Mouse (Mus musculus) CH12.LX (cell line): ENCODE results near the gene Taar7a. TPM values are rescaled to one million over a fixed set of nuclear protein-coding genes. Genes with fewer than 3 reads are reported as not detected.
A peak's percentile ranks its signal among the peaks of the same experiment; 100 is the strongest.

ENCODE experiments used
- DNase-seq: peaks from one replicate; pipeline ENCODE4 v3.0.0-alpha.2; 2013; ENCODE audit errors: extremely low read depth
- H3K27ac ChIP-seq: 2 replicates; pipeline ENCODE4 v1.5.1; 2012; ENCODE audit warnings: low read depth, mild to moderate bottlenecking, control low read depth, moderate library complexity; ENCODE audit not compliant: insufficient read depth
- H3K27me3 ChIP-seq: replicated peaks from 2 replicates; pipeline ENCODE3; 2012; ENCODE audit warnings: inconsistent platforms
- H3K36me3 ChIP-seq, 2 experiments: replicated peaks in 1 of 2; 2 replicates each; pipeline versions ENCODE3 to v1.6.1; 2012; ENCODE audit warnings: inconsistent platforms in 1 of 2, low read length in 1 of 2, mild to moderate bottlenecking in 1 of 2, mixed read lengths in 1 of 2, moderate library complexity in 1 of 2; ENCODE audit not compliant: control insufficient read depth in 1 of 2, insufficient read depth in 1 of 2
- H3K4me1 ChIP-seq, 2 experiments: 2 replicates each; pipeline ENCODE4 v1.6.1; 2012; ENCODE audit warnings: inconsistent platforms in 1 of 2, moderate library complexity in 1 of 2; ENCODE audit not compliant: insufficient read depth in 2 of 2, control insufficient read depth in 1 of 2
- H3K4me2 ChIP-seq: 2 replicates; pipeline ENCODE4 v1.6.1; 2012; ENCODE audit warnings: low read depth, mild to moderate bottlenecking, control low read depth; ENCODE audit not compliant: poor library complexity, insufficient read depth, severe bottlenecking
- H3K4me3 ChIP-seq, 3 experiments: fragments of 150-350 bp in 1 of 3; sonication (generic) in 1 of 3; replicated peaks in 1 of 3; 2 replicates each; pipeline versions ENCODE3 to v1.5.1; 2011 to 2012; ENCODE audit warnings: low read depth in 2 of 3, low read length in 2 of 3, mild to moderate bottlenecking in 2 of 3, moderate library complexity in 2 of 3, control low read depth in 1 of 3, improper control_type of control experiment in 1 of 3, inconsistent platforms in 1 of 3, mixed read lengths in 1 of 3; ENCODE audit not compliant: poor library complexity in 1 of 3
- H3K79me2 ChIP-seq: replicated peaks from 2 replicates; pipeline ENCODE4 v1.6.1; 2012; ENCODE audit warnings: mild to moderate bottlenecking, moderate library complexity; ENCODE audit not compliant: control insufficient read depth, poor library complexity, insufficient read depth, severe bottlenecking; ENCODE audit errors: extremely low read depth
- H3K9ac ChIP-seq: 2 replicates; pipeline ENCODE4 v1.6.1; 2012; ENCODE audit warnings: low read depth, mild to moderate bottlenecking, control low read depth, moderate library complexity; ENCODE audit not compliant: insufficient read depth
- H3K9me3 ChIP-seq: replicated peaks from 2 replicates; pipeline ENCODE3; 2012; ENCODE audit warnings: low read length, inconsistent platforms, mixed read lengths
- CHD1 ChIP-seq: IDR thresholded peaks from 2 replicates; pipeline ENCODE4 v1.6.1; 2012; ENCODE audit warnings: low read depth, low read length, improper control_type of control experiment, inconsistent platforms
- CHD2 ChIP-seq: IDR thresholded peaks from 2 replicates; pipeline ENCODE4 v1.6.1; 2011; ENCODE audit warnings: low read length, improper control_type of control experiment
- CTCF ChIP-seq, 2 experiments: IDR thresholded peaks in 1 of 2; conservative IDR thresholded peaks in 1 of 2; 2 replicates each; pipeline ENCODE4 v1.5.1; 2011 to 2012; ENCODE audit warnings: low read depth in 2 of 2, low read length in 2 of 2, improper control_type of control experiment in 1 of 2, inconsistent platforms in 1 of 2, mild to moderate bottlenecking in 1 of 2, moderate library complexity in 1 of 2
- E2F4 ChIP-seq: IDR thresholded peaks from 2 replicates; pipeline ENCODE4 v1.6.1; 2011; ENCODE audit warnings: low read depth, low read length, improper control_type of control experiment; ENCODE audit not compliant: insufficient replicate concordance
- EP300 ChIP-seq: IDR thresholded peaks from 2 replicates; pipeline ENCODE4 v1.6.1; 2011; ENCODE audit warnings: low read length, improper control_type of control experiment
- KAT2A ChIP-seq: IDR thresholded peaks from 2 replicates; pipeline ENCODE4 v1.6.1; 2012; ENCODE audit warnings: low read length, improper control_type of control experiment, inconsistent platforms; ENCODE audit not compliant: insufficient replicate concordance
- MXI1 ChIP-seq: IDR thresholded peaks from 2 replicates; pipeline ENCODE4 v1.6.1; 2011; ENCODE audit warnings: mild to moderate bottlenecking, low read depth, low read length, improper control_type of control experiment
- NELFE ChIP-seq: IDR thresholded peaks from 2 replicates; pipeline ENCODE4 v1.6.1; 2011; ENCODE audit warnings: low read depth, low read length, improper control_type of control experiment
- NRF1 ChIP-seq: IDR thresholded peaks from 2 replicates; pipeline ENCODE4 v1.6.1; 2014; ENCODE audit warnings: low read depth, mild to moderate bottlenecking, inconsistent platforms, low read length, improper control_type of control experiment, moderate library complexity
- POLR2A ChIP-seq: IDR thresholded peaks from 2 replicates; pipeline ENCODE4 v1.6.1; 2011; ENCODE audit warnings: low read depth, mild to moderate bottlenecking, improper control_type of control experiment, low read length
- RAD21 ChIP-seq: IDR thresholded peaks from 2 replicates; pipeline ENCODE4 v1.6.1; 2011; ENCODE audit warnings: low read depth, mild to moderate bottlenecking, low read length, improper control_type of control experiment, moderate library complexity
- SMC3 ChIP-seq: IDR thresholded peaks from 2 replicates; pipeline ENCODE4 v1.6.1; 2011; ENCODE audit warnings: low read depth, low read length, improper control_type of control experiment
- TBP ChIP-seq: conservative IDR thresholded peaks from 2 replicates; pipeline ENCODE4 v1.6.1; 2011; ENCODE audit warnings: low read depth, low read length, improper control_type of control experiment
- UBTF ChIP-seq: IDR thresholded peaks from 2 replicates; pipeline ENCODE4 v1.6.1; 2012; ENCODE audit warnings: low read depth, mild to moderate bottlenecking, inconsistent platforms, low read length, improper control_type of control experiment, moderate library complexity
- USF2 ChIP-seq: conservative IDR thresholded peaks from 2 replicates; pipeline ENCODE4 v1.6.1; 2011; ENCODE audit warnings: low read depth, low read length, improper control_type of control experiment
- ZNF384 ChIP-seq: IDR thresholded peaks from 2 replicates; pipeline ENCODE4 v1.6.1; 2012; ENCODE audit warnings: low read depth, low read length, improper control_type of control experiment, inconsistent platforms
- dilution Hi-C: fragments of 300-500 bp; cut with MboI; formaldehyde crosslinking; loops from 2 replicates; pipeline ENCODE4 v1.14.3; 2020; ENCODE audit warnings: low sequenced_read_pairs; ENCODE audit not compliant: extremely low pct_unique_long_range_greater_than_20kb, extremely low pct_ligation_motif_present
- in situ Hi-C: fragments of 300-500 bp; cut with MboI; formaldehyde crosslinking; loops from 3 replicates; pipeline ENCODE4 v1.14.3; 2019; ENCODE audit warnings: low sequenced_read_pairs, low pct_ligation_motif_present, low pct_unique_long_range_greater_than_20kb, mixed read lengths
- polyA plus RNA-seq: library from polyadenylated mRNA; unstranded; fragments of >175 nt; gene quantifications from 2 replicates; pipeline ENCODE4 v1.2.1, GENCODE M21; 2012; ENCODE audit warnings: low read depth; ENCODE audit not compliant: insufficient read length
- total RNA-seq, 2 experiments: library from RNA; depleted of rRNA; stranded (reverse); fragments of 300-350 nt in 1 of 2; fragments of >200 nt in 1 of 2; gene quantifications; 2 replicates each; pipeline ENCODE4 v1.2.3; 2012 to 2014

Taar7a gene
- total and polyA plus RNA-seq, 3 experiments = not detected

- no peaks in the 10 kb centered on the region for H3K36me3 ChIP-seq
- no peak overlapping the region for H3K4me3 ChIP-seq
- H3K4me2 ChIP-seq = no peak overlapping the region
- no peak overlapping the region for H3K27ac ChIP-seq
- dilution Hi-C loops = no loop called here
- H3K27me3 ChIP-seq = no peaks in the 10 kb centered on the region
- DNase-seq = peak; percentile 17
- TF ChIP-seq SMC3 = peak; percentile 45
- TF ChIP-seq NRF1 = no peak
- TF ChIP-seq CTCF (conservative IDR thresholded peaks at IDR 0.05 in 1 of 2, IDR thresholded peaks at IDR 0.05 in 1 of 2; ENCODE audit: low read depth in 2 of 2, low read length in 2 of 2) = peak; percentile 45 to 51
- TF ChIP-seq TBP = no peak
- TF ChIP-seq CHD2 = no peak
- TF ChIP-seq KAT2A = no peak
- no peak for TF ChIP-seq CHD1
- TF ChIP-seq MXI1 = no peak
- no peak for TF ChIP-seq UBTF
- TF ChIP-seq USF2 = no peak
- TF ChIP-seq EP300 = no peak
- TF ChIP-seq ZNF384 = no peak
- no peak for TF ChIP-seq E2F4
- TF ChIP-seq NELFE = no peak
- TF ChIP-seq POLR2A = no peak
- peak; percentile 30 for TF ChIP-seq RAD21
- H3K9me3 ChIP-seq = no peaks in the 10 kb centered on the region
- no peaks in the 10 kb centered on the region for H3K79me2 ChIP-seq
- in situ Hi-C loops = no loop called here
- no peak overlapping the region for H3K9ac ChIP-seq
- H3K4me1 ChIP-seq = no peaks in the 10 kb centered on the region
Observed at GRCm38 (mm10) chr10:23942465-23942864, 50.8 kb downstream of the Taar7a start.

Other genes with a start within 250 kb of the Taar7a start
- gene Rps12, start 206.2 kb downstream of the Taar7a start, total RNA-seq (2012; rRNA removed) = 5,116 and 5,207 TPM in 2 replicates
- gene Rps12, start 206.2 kb downstream of the Taar7a start, total RNA-seq (2014; rRNA removed) = 4,147 and 4,213 TPM in 2 replicates
- 140 and 211 TPM in 2 replicates for gene Rps12, start 206.2 kb downstream of the Taar7a start, polyA plus RNA-seq
- not detected in 2 replicates for gene Slc18b1, start 196.5 kb downstream of the Taar7a start, total RNA-seq (2012; rRNA removed)
- not detected in 2 replicates for gene Slc18b1, start 196.5 kb downstream of the Taar7a start, total RNA-seq (2014; rRNA removed)
- 0.18 TPM in 1 of 2 replicates, not detected in the other for gene Slc18b1, start 196.5 kb downstream of the Taar7a start, polyA plus RNA-seq
- gene Vnn3, start 142.0 kb downstream of the Taar7a start, total RNA-seq (2012; rRNA removed) = not detected in 2 replicates
- gene Vnn3, start 142.0 kb downstream of the Taar7a start, total RNA-seq (2014; rRNA removed) = not detected in 2 replicates
- not detected in 2 replicates for gene Vnn3, start 142.0 kb downstream of the Taar7a start, polyA plus RNA-seq
- gene Vnn1, start 98.8 kb downstream of the Taar7a start, total RNA-seq (2012; rRNA removed) = not detected in 2 replicates
- gene Vnn1, start 98.8 kb downstream of the Taar7a start, total RNA-seq (2014; rRNA removed) = not detected in 2 replicates
- not detected in 2 replicates for gene Vnn1, start 98.8 kb downstream of the Taar7a start, polyA plus RNA-seq
- gene Taar1, start 73.1 kb downstream of the Taar7a start, total RNA-seq (2012; rRNA removed) = not detected in 2 replicates
- gene Taar1, start 73.1 kb downstream of the Taar7a start, total RNA-seq (2014; rRNA removed) = not detected in 2 replicates
- gene Taar1, start 73.1 kb downstream of the Taar7a start, polyA plus RNA-seq = not detected in 2 replicates
- not detected in 2 replicates for gene Taar2, start 54.9 kb downstream of the Taar7a start, total RNA-seq (2012; rRNA removed)
- gene Taar2, start 54.9 kb downstream of the Taar7a start, total RNA-seq (2014; rRNA removed) = not detected in 2 replicates
- gene Taar2, start 54.9 kb downstream of the Taar7a start, polyA plus RNA-seq = not detected in 2 replicates
- not detected in 2 replicates for gene Taar3, start 43.9 kb downstream of the Taar7a start, total RNA-seq (2012; rRNA removed)
- gene Taar3, start 43.9 kb downstream of the Taar7a start, total RNA-seq (2014; rRNA removed) = not detected in 2 replicates
- not detected in 2 replicates for gene Taar3, start 43.9 kb downstream of the Taar7a start, polyA plus RNA-seq
- not detected in 2 replicates for gene Taar4, start 33.0 kb downstream of the Taar7a start, total RNA-seq (2012; rRNA removed)
- not detected in 2 replicates for gene Taar4, start 33.0 kb downstream of the Taar7a start, total RNA-seq (2014; rRNA removed)
- not detected in 2 replicates for gene Taar4, start 33.0 kb downstream of the Taar7a start, polyA plus RNA-seq
- gene Taar5, start 22.8 kb downstream of the Taar7a start, total RNA-seq (2012; rRNA removed) = not detected in 2 replicates
- gene Taar5, start 22.8 kb downstream of the Taar7a start, total RNA-seq (2014; rRNA removed) = not detected in 2 replicates
- gene Taar5, start 22.8 kb downstream of the Taar7a start, polyA plus RNA-seq = not detected in 2 replicates
- gene Taar6, start 7.8 kb downstream of the Taar7a start, total RNA-seq (2012; rRNA removed) = not detected in 2 replicates
- gene Taar6, start 7.8 kb downstream of the Taar7a start, total RNA-seq (2014; rRNA removed) = not detected in 2 replicates
- gene Taar6, start 7.8 kb downstream of the Taar7a start, polyA plus RNA-seq = not detected in 2 replicates
- not detected in 2 replicates for gene Taar7b, start 6.5 kb upstream of the Taar7a start, total RNA-seq (2012; rRNA removed)
- gene Taar7b, start 6.5 kb upstream of the Taar7a start, total RNA-seq (2014; rRNA removed) = not detected in 2 replicates
- not detected in 2 replicates for gene Taar7b, start 6.5 kb upstream of the Taar7a start, polyA plus RNA-seq
- gene Taar7d, start 33.7 kb upstream of the Taar7a start, total RNA-seq (2012; rRNA removed) = not detected in 2 replicates
- gene Taar7d, start 33.7 kb upstream of the Taar7a start, total RNA-seq (2014; rRNA removed) = not detected in 2 replicates
- not detected in 2 replicates for gene Taar7d, start 33.7 kb upstream of the Taar7a start, polyA plus RNA-seq
- gene Taar7e, start 44.1 kb upstream of the Taar7a start, total RNA-seq (2012; rRNA removed) = not detected in 2 replicates
- gene Taar7e, start 44.1 kb upstream of the Taar7a start, total RNA-seq (2014; rRNA removed) = not detected in 2 replicates
- not detected in 2 replicates for gene Taar7e, start 44.1 kb upstream of the Taar7a start, polyA plus RNA-seq
- gene Taar7f, start 56.0 kb upstream of the Taar7a start, total RNA-seq (2012; rRNA removed) = not detected in 2 replicates
- not detected in 2 replicates for gene Taar7f, start 56.0 kb upstream of the Taar7a start, total RNA-seq (2014; rRNA removed)
- not detected in 2 replicates for gene Taar7f, start 56.0 kb upstream of the Taar7a start, polyA plus RNA-seq
- not detected in 2 replicates for gene Taar8a, start 83.0 kb upstream of the Taar7a start, total RNA-seq (2012; rRNA removed)
- gene Taar8a, start 83.0 kb upstream of the Taar7a start, total RNA-seq (2014; rRNA removed) = not detected in 2 replicates
- gene Taar8a, start 83.0 kb upstream of the Taar7a start, polyA plus RNA-seq = not detected in 2 replicates
- gene Taar8b, start 98.8 kb upstream of the Taar7a start, total RNA-seq (2012; rRNA removed) = not detected in 2 replicates
- not detected in 2 replicates for gene Taar8b, start 98.8 kb upstream of the Taar7a start, total RNA-seq (2014; rRNA removed)
- gene Taar8b, start 98.8 kb upstream of the Taar7a start, polyA plus RNA-seq = not detected in 2 replicates
- not detected in 2 replicates for gene Taar8c, start 108.4 kb upstream of the Taar7a start, total RNA-seq (2012; rRNA removed)
- gene Taar8c, start 108.4 kb upstream of the Taar7a start, total RNA-seq (2014; rRNA removed) = not detected in 2 replicates
- gene Taar8c, start 108.4 kb upstream of the Taar7a start, polyA plus RNA-seq = not detected in 2 replicates
- not detected in 2 replicates for gene Taar9, start 116.1 kb upstream of the Taar7a start, total RNA-seq (2012; rRNA removed)
- not detected in 2 replicates for gene Taar9, start 116.1 kb upstream of the Taar7a start, total RNA-seq (2014; rRNA removed)
- not detected in 2 replicates for gene Taar9, start 116.1 kb upstream of the Taar7a start, polyA plus RNA-seq
- 92.8 and 117 TPM in 2 replicates for gene Stx7, start 155.8 kb upstream of the Taar7a start, total RNA-seq (2012; rRNA removed)
- gene Stx7, start 155.8 kb upstream of the Taar7a start, total RNA-seq (2014; rRNA removed) = 176 and 194 TPM in 2 replicates
- gene Stx7, start 155.8 kb upstream of the Taar7a start, polyA plus RNA-seq = 102 TPM in 2 replicates
- gene Moxd1, start 230.0 kb upstream of the Taar7a start, total RNA-seq (2012; rRNA removed) = not detected in 2 replicates
- gene Moxd1, start 230.0 kb upstream of the Taar7a start, total RNA-seq (2014; rRNA removed) = not detected in 2 replicates
- not detected in 2 replicates for gene Moxd1, start 230.0 kb upstream of the Taar7a start, polyA plus RNA-seq